Mouse (Mus musculus): ENCODE results near the gene Prdm8.

Gene Prdm8

GRCm38 (mm10) chr5:98167180-98167824, at the start of gene Prdm8:
TSS of gene Prdm8 (plus strand) at chr5:98167198.
- peak; percentile 82 for DNase-seq

DNA sequence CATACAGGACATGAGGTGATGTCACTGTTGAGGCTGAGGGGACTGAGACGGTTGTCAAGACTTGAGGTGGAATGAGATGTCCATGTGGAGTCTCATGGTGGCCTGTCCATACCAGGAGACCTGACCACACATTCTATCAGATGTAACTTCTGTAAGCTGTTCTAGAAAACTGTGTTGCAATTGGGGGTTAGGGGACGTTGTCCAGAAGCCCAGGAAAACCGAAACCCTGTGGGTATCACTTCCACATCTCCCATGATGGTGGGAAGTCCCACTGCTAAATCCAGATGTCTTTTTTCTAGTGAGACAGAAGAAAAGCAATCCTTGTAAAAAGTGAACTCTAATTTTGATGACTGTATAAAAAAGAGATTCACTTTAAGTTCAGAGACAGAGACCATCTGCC, 39.9 kb upstream of the Prdm8 start:
- DNase-seq: no peak

- DNase-seq: no peak
Observed at GRCm38 (mm10) chr5:98138545-98139296, 28.3 kb upstream of the Prdm8 start.

GRCm38 (mm10) chr5:98139297-98139660, 27.7 kb upstream of the Prdm8 start:
- no peak for DNase-seq

DNA sequence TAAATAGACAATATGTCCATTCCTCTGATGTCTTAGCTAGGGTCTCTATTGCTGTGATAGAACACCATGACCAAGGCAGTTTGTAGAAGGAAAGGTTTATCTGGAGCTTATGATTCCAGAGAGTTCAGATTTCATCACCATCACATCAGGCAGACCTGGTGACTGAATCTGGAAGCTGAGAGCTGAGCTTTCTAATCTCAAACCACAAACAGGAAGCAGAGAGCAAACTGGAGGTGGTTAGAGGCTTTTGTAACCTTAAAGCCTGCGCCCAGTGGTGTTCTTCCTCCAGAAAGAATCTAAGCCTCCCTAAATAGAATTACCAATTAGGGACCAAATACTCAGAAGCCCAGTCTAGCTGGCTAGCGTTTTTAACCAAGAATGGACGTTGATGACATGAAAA, 20.1 kb upstream of the Prdm8 start:
- DNase-seq: no peak

- DNase-seq: no peak
Observed at GRCm38 (mm10) chr5:98166116-98166515, 882 bp upstream of the Prdm8 start.

DNA sequence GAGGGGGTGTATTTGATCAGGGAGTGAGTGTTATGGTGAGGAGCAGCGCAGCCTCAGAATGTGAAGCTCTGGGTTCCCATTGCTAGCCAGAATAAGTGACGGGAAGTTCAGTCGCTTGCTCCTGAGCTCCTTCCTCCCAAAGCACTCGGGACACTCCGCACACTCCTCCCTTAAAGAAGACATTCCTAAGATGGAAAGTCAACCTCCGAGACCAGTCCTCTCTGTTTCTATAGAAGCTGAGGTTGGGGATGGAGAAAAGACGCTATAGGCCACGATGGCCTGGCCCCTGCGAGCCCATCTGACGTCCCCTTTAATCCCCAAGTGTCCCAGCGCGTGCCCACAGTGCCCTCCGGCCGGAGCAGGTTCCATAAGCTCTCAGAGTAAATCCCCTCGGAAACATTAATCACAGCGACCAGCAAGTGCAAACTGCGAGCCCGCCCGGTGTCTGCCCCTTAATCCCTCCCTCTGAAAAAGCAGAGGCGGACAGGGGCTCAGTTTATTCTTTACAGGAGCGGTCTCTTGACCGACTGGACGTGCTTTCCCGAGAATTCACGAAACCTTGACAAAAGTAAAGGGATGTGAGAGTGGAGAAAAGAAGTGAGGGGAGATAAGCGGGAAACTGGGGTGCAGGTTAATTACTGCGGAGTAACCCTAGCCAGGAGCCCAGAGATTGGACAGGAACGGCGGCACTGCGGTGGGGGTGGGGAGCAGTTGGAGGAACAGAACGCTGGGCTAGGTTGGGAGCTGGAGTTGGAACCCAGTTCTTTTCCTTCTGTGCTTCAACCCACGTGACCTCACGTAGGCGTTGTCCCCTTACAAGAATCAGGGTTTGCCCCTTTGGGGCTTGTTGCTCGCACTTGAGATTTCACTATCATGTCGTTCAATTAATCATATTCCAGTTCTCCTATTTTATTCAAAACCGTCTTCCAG, 1.6 kb downstream of the Prdm8 start:
- DNase-seq: no peak

- no peak for DNase-seq
Observed at GRCm38 (mm10) chr5:98169376-98170351, 2.7 kb downstream of the Prdm8 start.

GRCm38 (mm10) chr5:98171651-98172230, 4.7 kb downstream of the Prdm8 start:
- no peak for DNase-seq

- no peak for DNase-seq
Observed at GRCm38 (mm10) chr5:98172502-98173181, 5.6 kb downstream of the Prdm8 start.

DNA sequence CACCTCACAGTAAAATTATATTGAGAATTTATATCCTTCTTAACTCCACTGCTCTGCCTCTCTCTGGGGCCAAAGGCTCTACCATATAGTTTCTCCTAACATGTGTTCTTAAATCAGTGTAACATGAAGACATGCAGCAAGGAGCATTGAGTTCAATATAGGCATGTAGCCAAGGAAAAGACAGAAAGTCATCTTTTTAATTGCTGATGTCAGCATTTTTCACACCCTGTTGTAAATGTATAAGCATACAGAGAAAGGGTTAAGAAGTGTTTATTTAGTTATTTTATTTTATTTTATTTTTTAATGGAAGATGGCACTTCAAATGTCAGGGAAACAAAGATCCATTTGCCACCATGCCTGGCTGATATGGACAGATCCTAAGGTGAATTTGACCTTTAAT, 6.7 kb downstream of the Prdm8 start:
- DNase-seq: no peak

- DNase-seq: no peak
Observed at GRCm38 (mm10) chr5:98179606-98180005, 12.6 kb downstream of the Prdm8 start.

GRCm38 (mm10) chr5:98180461-98180887, 13.5 kb downstream of the Prdm8 start:
- DNase-seq: peak; percentile 60

DNA sequence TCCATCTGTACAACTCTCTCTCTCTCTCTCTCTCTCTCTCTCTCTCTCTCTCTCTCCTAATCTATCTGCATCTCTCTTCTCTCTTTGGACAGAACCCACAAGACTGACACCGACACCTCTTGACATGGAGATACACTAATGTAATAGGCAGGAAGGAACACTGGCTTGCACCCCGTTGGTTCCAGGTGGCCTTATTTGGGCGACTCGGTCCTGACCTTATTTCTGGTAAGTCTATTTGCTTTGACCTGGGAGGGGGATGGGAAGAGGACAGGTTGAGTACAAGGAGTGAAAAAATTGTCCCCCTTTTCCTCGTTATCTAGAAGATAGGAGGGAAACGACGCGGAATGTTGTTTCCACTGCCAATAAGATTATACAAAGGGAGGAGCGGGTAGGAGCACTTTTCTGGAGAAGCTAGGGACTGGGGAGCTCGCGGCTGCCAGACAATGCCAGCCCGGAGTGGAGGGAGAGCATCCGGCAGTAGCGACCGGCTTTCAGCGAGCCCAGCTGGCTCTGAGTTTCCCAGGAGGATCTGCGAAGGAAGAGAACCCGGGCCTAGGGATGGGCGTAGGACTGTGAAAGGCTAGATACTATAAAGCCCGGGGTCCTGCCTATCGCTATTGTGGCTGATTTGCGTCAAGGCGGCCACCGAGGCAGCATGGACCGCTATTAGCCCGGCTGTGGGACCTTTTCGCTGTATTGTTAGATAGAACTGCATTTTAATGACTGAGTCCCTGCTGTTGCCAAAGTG, 14.1 kb downstream of the Prdm8 start:
- DNase-seq: peak; percentile 66

- no peak for DNase-seq
Observed at GRCm38 (mm10) chr5:98181686-98182602, 14.9 kb downstream of the Prdm8 start.

GRCm38 (mm10) chr5:98182603-98182920, 15.6 kb downstream of the Prdm8 start:
- DNase-seq: no peak

- DNase-seq: no peak
Observed at GRCm38 (mm10) chr5:98183031-98183595, 16.1 kb downstream of the Prdm8 start.

- peak; percentile 28 for DNase-seq
Observed at GRCm38 (mm10) chr5:98184281-98184910, 17.4 kb downstream of the Prdm8 start.

Data from cerebellum, adult 8-10 months (tissue).